Mouse (Mus musculus) liver, adult 2 months (tissue): ENCODE results near the gene Afmid.

Source experiments
- CTCF ChIP-seq: fragments of 200-500 bp; IDR thresholded peaks from 2 replicates; pipeline ENCODE4 v1.5.1; 2011; ENCODE audit warnings: low read depth, low read length, control low read depth
- POLR2A ChIP-seq: fragments of 200-500 bp; IDR thresholded peaks from 2 replicates; pipeline ENCODE4 v1.6.1; 2011; ENCODE audit warnings: low read length, control low read depth; ENCODE audit not compliant: insufficient read depth; ENCODE audit errors: extremely low read depth

DNA sequence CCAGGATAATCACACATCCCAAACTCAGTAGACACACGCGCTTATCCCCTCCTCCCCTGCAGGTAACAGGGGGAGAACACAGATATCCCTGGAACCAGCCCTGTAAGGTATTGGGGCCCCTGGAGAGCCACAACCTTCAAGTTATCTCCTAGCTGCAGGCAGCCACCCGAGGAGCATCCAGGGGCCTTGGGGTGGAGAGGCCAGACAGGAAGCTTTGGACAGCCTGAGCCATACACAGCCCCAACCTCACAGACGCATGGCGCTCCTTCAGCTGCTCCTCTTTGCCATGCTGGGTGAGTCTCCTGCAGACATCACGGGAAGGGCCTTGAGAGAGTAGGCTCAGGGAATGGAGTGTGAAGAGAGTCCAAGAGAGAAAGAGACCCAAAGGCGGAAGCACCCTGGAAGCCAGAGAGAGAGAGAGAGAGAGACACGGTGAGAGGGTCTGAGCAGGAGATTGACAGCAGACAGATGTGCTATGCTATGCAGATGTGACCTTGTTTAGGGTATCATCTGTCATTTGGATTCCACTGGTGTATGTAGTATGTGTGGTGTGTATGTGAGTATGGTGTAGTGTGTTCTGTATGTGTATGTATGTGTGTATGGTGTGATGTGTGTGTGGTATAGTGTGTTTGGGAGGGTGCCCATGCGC, 28.1 kb upstream of the Afmid start, which contains the start of gene 6030468B19Rik:
- TF ChIP-seq CTCF, result no peak
- TF ChIP-seq POLR2A, result no peak
